Mouse (Mus musculus) lung, postnatal 0 days (tissue): Measurements from ENCODE around the gene Ccdc60. TPM values are rescaled to one million over a fixed set of nuclear protein-coding genes. Genes with fewer than 3 reads are reported as not detected.
"Not testable (repeated sequence)": the region's sequence is repeated elsewhere in the genome, so short reads cannot be mapped to it uniquely, and the experiment has no call there.

Source experiments
- ATAC-seq: fragments of 200-750 bp; cut with Nextera tagmentation; 2 replicates; pipeline ENCODE4 v1.8.0; 2017; ENCODE audit warnings: moderate library complexity
- DNase-seq: peaks from one replicate; pipeline ENCODE4 v3.0.0-alpha.2; 2016; ENCODE audit warnings: low spot score
- H3K27ac ChIP-seq: fragments of 300-500 bp; sonication (generic); 2 replicates; pipeline ENCODE4 v1.5.1; 2014; ENCODE audit warnings: antibody characterized with exemption, mild to moderate bottlenecking, low read length, mixed read lengths
- H3K27me3 ChIP-seq: fragments of 300-500 bp; sonication (generic); replicated peaks from 2 replicates; pipeline ENCODE4 v1.6.1; 2014; ENCODE audit warnings: low read length, mixed read lengths; ENCODE audit not compliant: insufficient read depth
- H3K36me3 ChIP-seq: fragments of 300-500 bp; sonication (generic); 2 replicates; pipeline ENCODE4 v1.6.1; 2014; ENCODE audit warnings: low read length, mixed read lengths; ENCODE audit not compliant: insufficient read depth
- H3K4me1 ChIP-seq: fragments of 300-500 bp; sonication (generic); 2 replicates; pipeline ENCODE4 v1.6.1; 2014; ENCODE audit warnings: antibody characterized with exemption, low read depth, low read length, mixed read lengths; ENCODE audit not compliant: insufficient read depth
- H3K4me2 ChIP-seq: fragments of 300-500 bp; sonication (generic); replicated peaks from 2 replicates; pipeline ENCODE4 v1.6.1; 2014; ENCODE audit warnings: low read depth, mild to moderate bottlenecking, low read length, moderate library complexity, mixed read lengths
- H3K4me3 ChIP-seq: fragments of 300-500 bp; sonication (generic); 2 replicates; pipeline ENCODE4 v1.5.1; 2014; ENCODE audit warnings: low read depth, low read length
- H3K9ac ChIP-seq: fragments of 300-500 bp; sonication (generic); replicated peaks from 2 replicates; pipeline ENCODE4 v1.6.1; 2014; ENCODE audit warnings: low read depth, mild to moderate bottlenecking
- H3K9me3 ChIP-seq: fragments of 300-500 bp; sonication (generic); 2 replicates; pipeline ENCODE4 v1.6.1; 2016; ENCODE audit warnings: low read length, mixed read lengths
- CTCF ChIP-seq: IDR thresholded peaks from 2 replicates; pipeline ENCODE4 v1.5.1; 2016; ENCODE audit warnings: antibody characterized with exemption, mild to moderate bottlenecking
- EP300 ChIP-seq: IDR thresholded peaks from 2 replicates; pipeline ENCODE4 v1.6.1; 2016; ENCODE audit warnings: antibody characterized with exemption, mild to moderate bottlenecking, control low read depth
- WGBS: fragments of 180-500 bp; shearing (Covaris S2); extraction: QIAGEN DNeasy Blood & Tissue Kit; methylation state at CpG from one replicate; pipeline ENCODE4 v1.1.7; 2014; 5-methylcytosine and 5-hydroxymethylcytosine counted together
- polyA plus RNA-seq: library from polyadenylated mRNA; unstranded; fragments of >200 nt; fragmentation: Nextera tagmentation; extraction: Ambion mirVana; gene quantifications from 2 replicates; pipeline ENCODE4 v1.2.1, GENCODE M21; 2015

Gene Ccdc60
- polyA plus RNA-seq, 1 experiment from 2014 or later = 1.3 TPM

- Histone ChIP-seq H3K27ac (no peak overlapping the region), H3K36me3 (no peaks in the 10 kb centered on the region), H3K4me2 (no peak overlapping the region), H3K27me3 (no peaks in the 10 kb centered on the region), H3K9me3 (no peaks in the 10 kb centered on the region), H3K9ac (no peak overlapping the region), H3K4me3 (no peak overlapping the region), H3K4me1 (peaks cover 3% of the 10 kb centered on the region; the same call in 1 of the 2 replicates)
- DNase-seq (no peak), ATAC-seq (no peak)
- WGBS = 53% methylated on average over 15 of the region's 15 CpGs
- no peak for TF ChIP-seq EP300
- no peak for TF ChIP-seq CTCF
These were observed 23.4 kb upstream of the Ccdc60 start for GRCm38 (mm10) chr5:116312111-116312737.

- no peaks in the 10 kb centered on the region for H3K9me3 ChIP-seq
- no peak overlapping the region for H3K27ac ChIP-seq
- H3K4me1 ChIP-seq = peaks cover 3% of the 10 kb centered on the region; the same call in 1 of the 2 replicates
- no peak overlapping the region for H3K9ac ChIP-seq
- TF ChIP-seq EP300 (no peak), CTCF (no peak)
- 92% methylated on average over 6 of the region's 6 CpGs for WGBS
- DNase-seq (no peak), ATAC-seq (no peak)
- no peaks in the 10 kb centered on the region for H3K27me3 ChIP-seq
- no peak overlapping the region for H3K4me3 ChIP-seq
- H3K36me3 ChIP-seq = no peaks in the 10 kb centered on the region
- no peak overlapping the region for H3K4me2 ChIP-seq
These were observed 22.9 kb upstream of the Ccdc60 start for GRCm38 (mm10) chr5:116311636-116312035.

DNA sequence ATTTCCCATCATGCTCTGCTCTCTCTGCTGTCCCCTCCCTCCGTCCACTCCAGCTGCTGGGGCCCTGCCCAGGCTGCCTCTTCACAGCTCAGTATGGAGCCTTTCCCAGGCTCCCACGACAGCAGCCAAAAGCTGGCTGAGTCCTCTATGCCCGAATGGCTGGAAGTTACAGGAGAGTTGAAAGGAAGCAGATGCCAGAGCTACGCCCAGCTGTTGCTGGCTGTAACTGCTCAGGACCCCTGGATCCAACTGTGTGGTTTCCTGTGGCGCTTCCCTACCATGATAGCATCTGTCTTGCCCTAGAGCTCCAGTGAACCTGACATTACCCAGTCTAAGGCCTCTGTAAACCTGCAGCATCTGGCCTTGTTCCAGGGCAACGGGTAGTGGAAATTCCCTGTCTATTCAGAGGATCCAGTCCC is 20.6 kb upstream of the Ccdc60 start:
- WGBS = 16% methylated on average over 6 of the region's 6 CpGs
- DNase-seq = peak; percentile 57
- peak; percentile 76 for ATAC-seq
- Histone ChIP-seq H3K9me3 (no peaks in the 10 kb centered on the region), H3K4me1 (peaks cover 3% of the 10 kb centered on the region; the same call in 1 of the 2 replicates), H3K27ac (no peak overlapping the region), H3K4me2 (no peak overlapping the region), H3K9ac (no peak overlapping the region), H3K36me3 (no peaks in the 10 kb centered on the region), H3K27me3 (no peaks in the 10 kb centered on the region), H3K4me3 (no peak overlapping the region)
- TF ChIP-seq EP300 = 0 out of 2 replicates have a peak, but pooled peaks have one; percentile 12
- no peak for TF ChIP-seq CTCF

- Histone ChIP-seq H3K9me3 (no peaks in the 10 kb centered on the region), H3K4me1 (peaks cover 3% of the 10 kb centered on the region; the same call in 1 of the 2 replicates), H3K27ac (no peak overlapping the region), H3K9ac (no peak overlapping the region), H3K4me3 (no peak overlapping the region), H3K36me3 (no peaks in the 10 kb centered on the region), H3K27me3 (no peaks in the 10 kb centered on the region), H3K4me2 (no peak overlapping the region)
- no peak for ATAC-seq
- no peak for TF ChIP-seq EP300
- TF ChIP-seq CTCF = no peak
- WGBS = 64% methylated on average over 4 of the region's 4 CpGs
- no peak for DNase-seq
These were observed 16.8 kb upstream of the Ccdc60 start for GRCm38 (mm10) chr5:116305557-116305956.

- not testable (repeated sequence) for H3K4me1 ChIP-seq, H3K4me3 ChIP-seq, H3K27ac ChIP-seq, H3K4me2 ChIP-seq, H3K9me3 ChIP-seq, DNase-seq, H3K9ac ChIP-seq, H3K36me3 ChIP-seq, H3K27me3 ChIP-seq
- 0 out of 2 replicates have a peak, but pooled peaks have one; percentile 12 for ATAC-seq
These were observed 16.4 kb upstream of the Ccdc60 start for GRCm38 (mm10) chr5:116305146-116305545.

GRCm38 (mm10) chr5:116300984-116301383 is 12.2 kb upstream of the Ccdc60 start:
- Histone ChIP-seq H3K4me1 (no peaks in the 10 kb centered on the region; the same call in 1 of the 2 replicates), H3K4me2 (no peak overlapping the region), H3K27ac (no peak overlapping the region), H3K36me3 (no peaks in the 10 kb centered on the region), H3K9me3 (no peaks in the 10 kb centered on the region), H3K9ac (no peak overlapping the region), H3K4me3 (no peak overlapping the region), H3K27me3 (no peaks in the 10 kb centered on the region)
- no peak for TF ChIP-seq CTCF
- TF ChIP-seq EP300 = peak; percentile 82
- WGBS = 32% methylated on average over 9 of the region's 9 CpGs
- ATAC-seq (peak; percentile 74), DNase-seq (peak; percentile 69)
